Mouse (Mus musculus): Measurements from ENCODE around the gene Grb10.

GRCm38 (mm10) chr11:11938591-11938990 is 99.9 kb downstream of the Grb10 start:
- TF ChIP-seq POLR2A (IDR thresholded peaks at IDR 0.05; ENCODE audit: control insufficient read depth, extremely low read depth, insufficient read depth, low read length, poor library complexity) (no peak), CTCF (IDR thresholded peaks at IDR 0.05; ENCODE audit: borderline replicate concordance, control insufficient read depth, extremely low read depth, insufficient read depth, low read length, poor library complexity) (no peak)

Measured in thymus, adult 2 months (tissue).